Mouse (Mus musculus) kidney, postnatal 14 days (tissue): ENCODE data around the gene Mthfd1l.

Experiments
- DNase-seq: peaks from one replicate; pipeline ENCODE4 v3.0.0; 2022; ENCODE audit warnings: mixed read lengths

The Mthfd1l gene

DNA sequence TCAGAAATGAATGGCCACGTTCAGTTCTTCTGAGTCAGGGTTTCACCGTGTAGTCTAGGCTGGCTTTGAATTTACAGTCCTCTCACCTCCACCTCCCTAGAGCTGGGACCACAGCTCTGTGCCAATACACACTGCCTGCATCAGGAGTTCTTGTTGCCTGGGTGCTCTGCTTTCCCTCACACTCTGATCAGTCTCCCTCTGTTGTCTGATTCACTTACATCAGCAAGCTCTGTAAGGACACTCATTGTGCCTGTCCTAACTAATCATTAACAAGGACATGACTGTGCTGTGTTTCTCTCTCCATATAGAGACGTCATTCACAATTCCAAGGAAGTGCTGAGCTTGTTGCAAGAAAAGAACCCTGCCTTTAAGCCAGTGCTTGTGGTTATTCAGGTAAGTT is 5.4 kb downstream of the Mthfd1l start:
- peak; percentile 28 for DNase-seq

DNA sequence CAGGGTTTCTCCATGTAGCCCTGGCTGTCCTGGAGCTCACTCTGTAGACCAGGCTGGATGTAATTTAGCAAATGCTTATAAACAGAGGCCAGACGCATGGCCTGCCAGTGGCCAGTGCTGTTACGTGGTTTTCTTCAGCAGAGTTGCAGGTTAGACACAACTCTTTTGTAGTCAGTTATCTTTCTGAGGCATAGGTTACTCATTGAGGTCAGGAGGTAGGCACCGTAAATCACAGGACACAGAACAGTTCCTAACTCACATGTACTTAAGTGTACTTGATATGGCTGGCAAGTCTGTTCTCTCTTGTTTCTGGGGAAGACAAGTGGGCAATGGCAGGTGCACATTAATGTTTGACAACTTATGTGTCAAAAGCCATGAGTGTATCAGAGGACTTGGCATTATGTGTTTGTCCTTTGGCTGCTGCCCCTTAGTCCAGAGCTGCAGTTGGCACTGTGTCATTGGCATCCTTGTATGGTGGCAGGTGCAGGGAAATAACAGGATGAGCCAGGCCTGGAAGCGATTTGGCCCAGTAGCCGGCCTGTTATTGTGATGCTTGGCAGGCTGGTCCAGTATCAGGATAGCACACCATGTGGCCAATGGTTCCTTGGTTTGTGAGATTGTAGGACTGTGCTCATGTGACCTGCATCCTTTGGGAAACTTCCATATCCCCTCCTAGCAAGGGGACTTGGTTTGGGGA is 6.0 kb downstream of the Mthfd1l start:
- no peak for DNase-seq

DNA sequence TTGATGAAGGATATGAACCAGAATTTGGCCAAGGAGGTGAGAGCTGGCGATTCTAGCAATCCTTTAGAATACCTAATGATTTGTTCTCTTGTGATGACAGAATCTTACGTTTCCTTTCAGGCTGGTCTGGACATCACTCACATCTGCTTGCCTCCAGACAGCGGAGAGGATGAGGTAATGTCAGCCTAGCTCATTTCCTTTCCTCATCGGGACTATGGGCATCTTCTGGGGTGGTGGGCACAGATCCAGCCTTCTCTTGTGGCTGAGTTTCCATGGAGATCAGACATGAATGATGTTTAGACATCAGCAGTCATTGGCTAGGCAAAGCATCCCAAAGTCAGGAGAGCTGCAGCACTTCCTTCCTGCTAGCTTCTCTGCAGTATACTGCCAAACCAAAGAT is 7.3 kb downstream of the Mthfd1l start:
- no peak for DNase-seq

DNA sequence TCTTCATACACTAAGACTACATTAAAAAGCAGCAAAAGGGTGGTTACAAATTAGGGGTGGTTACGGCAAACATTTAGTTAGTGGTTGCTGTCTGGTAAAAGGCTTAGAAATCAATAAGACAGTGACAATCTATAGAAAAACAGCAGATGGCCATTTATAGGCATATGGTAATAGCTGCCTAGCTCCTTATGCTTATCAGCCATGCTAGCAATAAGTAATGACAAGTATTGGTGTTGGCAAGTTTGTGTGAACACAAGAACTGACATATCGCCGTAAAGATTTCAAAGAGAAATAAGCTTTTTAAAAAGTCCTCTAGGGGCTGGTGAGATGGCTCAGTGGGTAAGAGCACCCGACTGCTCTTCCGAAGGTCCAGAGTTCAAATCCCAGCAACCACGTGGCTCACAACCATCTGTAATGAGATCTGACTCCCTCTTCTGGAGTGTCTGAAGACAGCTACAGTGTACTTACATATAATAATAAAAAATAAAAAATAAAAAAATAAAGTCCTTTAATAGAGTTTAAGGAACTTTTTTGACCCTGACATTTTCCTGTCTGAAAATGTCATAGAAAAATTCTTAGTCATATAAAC is 17.5 kb downstream of the Mthfd1l start:
- DNase-seq = no peak

DNA sequence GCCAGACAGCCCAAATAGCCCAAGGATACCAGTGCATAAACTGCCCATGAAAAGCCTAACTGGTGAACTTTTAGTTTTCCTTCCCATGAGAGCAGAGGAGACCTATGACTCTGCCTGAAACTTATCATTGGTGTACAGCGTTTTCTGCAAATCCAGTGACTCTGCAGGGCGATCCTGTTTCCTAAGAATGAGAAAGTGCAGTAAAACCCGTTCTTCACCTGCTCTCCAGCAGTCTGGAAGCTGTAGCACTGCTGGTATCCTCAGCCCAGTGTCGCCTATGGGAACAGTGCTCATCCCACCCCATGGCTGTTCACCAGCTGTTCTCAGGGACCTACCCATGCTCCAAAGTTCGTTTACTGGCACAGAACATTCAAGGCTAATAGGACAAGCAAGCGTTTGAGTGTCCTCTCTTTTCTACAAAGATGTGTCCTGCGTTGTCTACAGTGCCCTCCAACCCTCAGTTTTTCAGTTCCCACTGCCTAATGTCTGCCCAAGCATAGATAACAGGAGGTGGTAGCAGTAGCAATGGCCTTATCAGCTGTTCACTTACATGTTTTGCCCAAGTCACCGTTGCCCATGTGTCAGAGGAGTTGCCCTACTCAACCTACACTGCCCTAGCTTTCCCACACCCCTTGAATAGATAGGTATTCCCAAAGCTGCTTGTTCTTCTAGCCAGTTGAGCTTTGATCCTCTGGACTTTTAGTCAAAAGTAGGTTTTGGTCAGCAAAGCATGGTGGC is 20.6 kb downstream of the Mthfd1l start:
- no peak for DNase-seq

DNA sequence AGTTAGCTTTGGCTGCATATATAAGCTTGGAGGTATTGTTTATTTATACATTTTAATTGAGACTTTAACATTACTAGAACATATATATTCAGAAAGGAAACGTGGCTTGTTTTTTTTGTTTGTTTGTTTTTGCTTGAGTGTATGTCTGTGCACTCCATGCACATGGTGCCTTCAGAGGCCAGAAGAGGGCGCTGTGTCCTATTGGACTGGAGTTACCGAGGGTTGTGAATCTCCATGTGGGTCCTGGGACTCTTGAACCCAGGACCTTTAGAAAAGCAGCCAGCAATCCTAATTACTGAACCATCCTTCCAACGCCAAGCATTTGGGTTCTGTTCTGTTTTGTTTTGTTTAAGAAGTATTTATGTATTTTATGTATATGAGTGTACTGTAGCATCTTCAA is 22.4 kb downstream of the Mthfd1l start:
- no peak for DNase-seq

DNA sequence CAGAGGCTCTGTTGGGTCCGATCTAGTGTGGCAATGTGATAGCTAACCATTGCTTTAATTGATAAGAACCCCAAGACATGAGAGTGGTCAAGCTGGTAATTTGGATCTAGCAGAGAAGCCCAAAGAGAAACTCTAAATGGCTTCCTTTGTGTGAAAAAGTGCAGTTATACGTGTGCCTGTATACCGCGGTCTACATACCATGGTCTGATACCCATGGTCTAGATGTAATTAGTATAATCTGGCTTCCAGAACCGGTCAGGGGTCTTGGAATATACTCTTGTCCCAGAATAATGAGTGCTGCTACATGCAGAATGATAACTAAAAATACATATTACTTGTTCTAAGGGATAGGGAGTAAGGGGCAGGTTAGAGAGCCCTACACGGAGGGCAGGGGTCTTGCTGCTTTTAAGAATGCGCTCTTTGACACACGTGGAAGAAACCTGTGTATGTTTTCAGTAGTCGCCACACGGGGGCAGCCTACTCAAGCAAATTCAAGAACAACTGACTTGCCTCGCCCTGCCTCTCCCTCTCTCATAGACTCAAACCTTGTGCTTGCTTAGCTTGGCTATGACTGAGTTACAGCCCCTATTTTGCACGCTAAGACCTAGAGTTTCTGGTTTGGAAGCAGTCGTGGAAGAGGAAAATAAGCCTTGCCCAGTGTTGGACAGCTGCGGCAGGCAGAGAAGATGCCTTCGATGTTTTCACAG is 23.4 kb downstream of the Mthfd1l start:
- DNase-seq = peak; percentile 78

DNA sequence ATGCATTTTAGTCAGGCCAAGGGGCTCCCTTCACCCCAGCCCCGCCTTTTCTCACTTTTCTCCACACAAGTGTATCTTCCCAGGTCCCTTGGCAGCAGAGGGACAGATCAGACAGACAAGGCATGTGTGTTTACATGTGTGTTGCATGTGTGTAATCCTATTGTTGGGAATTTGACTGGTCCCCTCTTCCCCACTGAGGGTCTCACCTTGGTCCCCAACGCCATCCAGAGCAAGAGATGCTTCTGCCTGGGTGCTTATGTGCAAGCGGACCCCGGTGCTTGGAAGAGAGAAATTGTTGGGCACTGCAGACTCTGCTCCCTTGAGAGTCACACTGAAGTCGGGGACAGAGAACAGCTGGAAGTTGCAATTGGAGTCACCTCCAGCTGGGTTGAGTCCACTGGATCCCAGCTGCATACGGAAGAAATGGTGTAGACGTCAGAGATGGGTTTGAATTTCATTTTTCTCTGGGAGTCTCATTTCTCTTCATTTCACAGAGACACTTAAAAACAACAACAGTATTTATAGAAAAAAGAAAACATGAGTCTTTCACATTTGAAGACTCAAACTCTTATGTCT is 25.0 kb downstream of the Mthfd1l start:
- no peak for DNase-seq

DNA sequence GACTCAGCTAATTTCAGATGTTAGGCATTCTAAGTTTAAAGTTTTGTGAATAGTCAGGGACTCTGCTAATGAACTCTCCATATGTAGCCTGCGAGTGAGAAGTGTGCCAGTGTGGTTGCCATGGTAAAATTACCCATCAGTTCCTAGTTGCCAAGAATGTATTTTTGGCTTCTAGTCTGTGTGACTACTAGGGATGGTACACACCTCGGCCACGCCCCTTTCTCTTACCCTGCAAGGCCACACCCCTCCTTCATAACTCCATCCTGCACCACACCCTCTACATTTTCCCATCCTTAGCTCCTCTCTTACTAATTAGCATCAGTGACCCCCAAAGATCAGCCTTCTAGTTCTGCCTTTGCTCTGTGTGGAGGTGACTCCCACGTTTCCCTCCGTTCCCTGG is 29.8 kb downstream of the Mthfd1l start:
- no peak for DNase-seq

DNA sequence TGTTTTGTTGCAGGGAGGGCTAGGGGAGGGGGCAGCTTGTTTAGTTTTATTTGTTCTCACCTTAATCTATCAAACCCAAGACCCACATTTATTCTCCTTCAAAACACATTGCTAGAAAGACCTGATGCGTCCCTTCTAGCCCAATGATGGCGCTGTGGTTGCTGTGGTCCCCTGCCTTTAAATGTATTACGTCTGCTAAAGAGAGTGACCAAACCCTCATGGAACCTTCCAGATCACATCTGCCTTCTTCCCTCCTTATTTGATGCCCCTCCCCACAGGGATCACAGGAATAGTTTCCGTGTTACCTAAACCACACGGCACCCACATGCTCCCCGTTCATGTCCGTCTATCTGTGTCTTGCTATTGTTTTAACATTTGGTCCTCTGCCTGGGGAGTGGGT is 32.3 kb downstream of the Mthfd1l start:
- DNase-seq = no peak

DNA sequence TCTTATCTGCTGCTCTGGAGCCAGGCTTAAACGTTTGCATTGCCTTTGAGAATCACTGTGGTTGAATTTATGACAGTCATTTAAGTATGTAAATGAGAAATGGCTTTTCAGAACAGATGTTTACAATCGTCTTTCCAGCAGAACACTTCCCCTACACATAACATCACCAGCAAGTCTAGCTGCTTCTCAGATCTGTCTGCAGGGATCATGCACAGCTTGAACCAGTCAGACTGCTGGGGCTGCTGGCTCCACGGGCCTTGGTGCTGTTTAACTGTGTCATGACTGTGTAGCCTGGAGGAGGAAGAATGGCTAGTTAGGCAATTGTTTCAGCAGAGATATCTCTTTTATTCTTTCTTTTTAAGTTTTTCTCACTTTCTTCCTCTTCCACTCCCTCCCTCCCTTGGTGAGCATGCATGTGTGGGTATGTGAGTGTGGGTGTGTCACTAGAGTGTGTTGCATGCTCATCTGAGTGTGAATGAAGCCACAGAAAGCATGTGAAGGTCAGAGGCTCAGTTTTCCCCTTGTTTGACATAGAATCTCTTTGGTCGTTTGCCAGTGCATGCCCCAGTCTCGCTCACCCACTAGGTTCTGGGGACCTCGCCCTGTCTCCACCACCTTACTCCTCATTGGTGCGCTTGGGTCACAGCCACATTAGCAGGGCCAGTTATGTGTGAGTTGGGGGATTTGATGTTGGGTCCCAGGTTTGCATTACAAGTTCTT is 33.5 kb downstream of the Mthfd1l start:
- peak; percentile 47 for DNase-seq

DNA sequence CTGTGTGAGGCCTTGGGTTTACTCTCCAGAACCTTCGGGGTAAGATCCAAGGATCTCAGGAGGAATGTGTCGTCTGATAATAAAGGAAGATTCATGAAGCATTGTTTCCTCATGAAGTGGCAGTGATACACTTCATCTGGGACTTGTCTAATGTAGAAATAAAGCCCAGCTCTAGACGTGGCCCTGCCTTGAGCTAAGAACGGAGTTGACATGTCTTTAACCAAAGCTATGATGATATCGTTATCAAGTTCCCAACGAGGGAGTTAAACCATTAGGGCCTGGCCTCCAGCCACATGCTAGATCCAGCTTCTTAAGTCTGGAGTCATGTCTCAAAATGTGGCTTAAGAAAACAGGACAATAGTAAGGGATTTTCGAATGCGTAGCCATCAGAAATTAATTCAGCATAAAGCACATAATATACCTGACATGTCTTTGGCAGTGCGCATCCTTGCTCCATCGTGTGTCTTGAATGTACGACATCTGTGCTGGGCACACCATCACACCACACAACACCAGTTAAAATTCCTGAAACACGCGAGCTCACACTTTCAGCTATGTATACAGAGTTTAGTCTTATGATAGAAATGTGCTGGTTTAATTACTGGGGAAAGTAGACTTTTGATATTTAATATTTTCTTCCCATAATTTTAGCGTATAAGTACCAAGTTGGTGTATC is 49.8 kb downstream of the Mthfd1l start:
- no peak for DNase-seq

DNA sequence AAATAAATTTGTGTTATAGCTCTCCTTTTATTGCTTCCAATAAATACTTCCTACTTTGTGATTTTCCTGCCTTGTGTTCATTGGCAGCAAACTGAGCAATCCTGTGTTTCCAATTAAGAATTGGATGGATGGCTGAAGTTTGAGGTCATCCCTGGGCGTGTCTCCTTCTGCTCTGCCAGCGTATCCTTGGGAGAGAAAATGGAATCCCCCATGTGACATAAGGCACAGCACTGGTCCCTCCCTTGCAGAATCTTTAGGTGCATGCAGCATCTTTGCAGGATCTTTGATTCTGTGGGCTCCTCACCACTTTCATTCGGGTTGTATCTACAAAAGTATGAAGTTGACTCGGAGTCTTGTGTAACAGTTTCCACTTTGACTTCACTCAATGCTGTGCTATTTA is 53.7 kb downstream of the Mthfd1l start:
- DNase-seq = no peak

DNA sequence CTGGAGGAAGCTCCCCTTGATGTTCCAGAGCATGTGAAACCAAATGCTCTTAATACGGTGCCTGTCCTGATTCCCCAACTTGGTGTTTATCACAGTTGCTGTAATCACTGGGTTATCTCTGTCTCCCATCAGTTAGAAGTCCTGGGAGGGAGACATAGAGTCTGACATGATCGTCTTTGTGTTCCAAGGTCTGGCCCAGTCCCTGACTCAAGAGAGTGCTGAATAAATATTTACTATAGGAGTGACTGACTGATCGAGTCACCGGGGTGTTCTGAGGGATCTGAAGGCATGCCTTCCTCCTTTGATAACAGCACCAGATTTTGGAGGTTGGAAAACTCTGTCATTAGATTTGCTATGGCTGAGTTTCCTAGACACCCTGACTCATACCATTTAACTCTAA is 54.5 kb downstream of the Mthfd1l start:
- no peak for DNase-seq

DNA sequence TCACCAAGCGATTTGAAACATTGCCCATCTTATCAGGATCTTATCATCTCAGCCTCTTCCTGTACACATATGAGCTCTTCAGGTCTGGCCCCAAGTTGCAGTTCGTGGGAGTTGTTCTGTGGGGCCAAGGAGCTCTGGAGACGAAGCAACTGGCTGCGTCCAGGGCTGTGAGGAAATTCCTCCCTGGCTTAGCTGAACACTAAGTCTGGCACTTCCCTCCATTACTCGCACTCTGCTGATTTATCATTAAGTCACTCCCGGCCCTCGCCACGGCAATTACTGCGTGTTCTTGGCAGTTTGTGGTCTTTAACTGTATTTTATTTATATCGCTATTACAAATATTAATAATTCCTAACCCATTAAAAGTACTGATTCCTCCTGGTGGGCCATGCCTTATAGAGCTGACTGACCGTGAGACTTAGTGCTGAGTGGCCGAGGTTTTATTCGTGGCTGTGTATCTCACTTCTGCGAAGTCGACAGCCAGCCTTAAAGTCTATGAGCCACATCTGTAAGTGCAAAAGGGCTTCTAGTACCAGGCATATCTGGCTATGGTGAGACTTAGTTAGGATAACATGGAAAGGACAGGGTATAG is 56.0 kb downstream of the Mthfd1l start:
- DNase-seq = no peak

DNA sequence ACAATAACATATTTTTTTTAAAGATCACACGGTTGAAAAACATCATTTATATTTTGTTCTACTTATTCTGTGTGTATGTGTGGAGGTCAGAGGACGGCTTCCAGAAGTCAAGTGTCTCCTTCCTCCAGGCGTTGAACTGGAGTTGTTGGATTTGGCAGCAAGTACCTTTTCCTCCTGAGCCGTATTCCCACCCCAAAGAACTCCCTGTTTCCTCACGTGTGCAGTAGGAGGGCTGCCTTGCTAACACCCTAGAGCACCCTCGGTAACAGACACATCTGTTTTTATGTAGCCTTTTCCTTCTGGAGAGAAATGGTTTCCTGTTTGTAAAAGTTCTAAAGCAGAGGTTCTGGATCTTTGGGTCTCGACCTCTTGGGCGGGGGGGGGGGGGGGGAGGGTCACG is 60.8 kb downstream of the Mthfd1l start:
- no peak for DNase-seq

DNA sequence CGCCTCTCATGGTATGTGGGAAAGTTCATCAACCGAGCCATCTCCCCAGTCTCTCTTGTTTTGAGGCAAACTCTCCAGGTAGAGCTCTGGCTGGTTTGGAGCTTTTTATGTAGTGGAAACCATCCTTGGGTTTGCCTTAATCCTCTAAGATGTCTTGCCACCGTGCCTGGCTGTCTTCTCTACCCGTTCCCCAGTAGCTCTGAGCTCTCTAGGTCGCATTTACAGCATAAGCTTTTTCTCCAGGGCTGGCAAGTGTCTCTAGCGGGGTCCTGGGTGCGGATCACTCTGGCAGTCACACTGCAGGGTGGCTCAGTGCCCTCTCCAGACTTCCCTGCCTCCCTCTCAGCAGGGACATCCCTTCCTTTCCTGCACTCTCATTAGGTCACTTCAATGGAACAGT is 63.6 kb downstream of the Mthfd1l start:
- no peak for DNase-seq

DNA sequence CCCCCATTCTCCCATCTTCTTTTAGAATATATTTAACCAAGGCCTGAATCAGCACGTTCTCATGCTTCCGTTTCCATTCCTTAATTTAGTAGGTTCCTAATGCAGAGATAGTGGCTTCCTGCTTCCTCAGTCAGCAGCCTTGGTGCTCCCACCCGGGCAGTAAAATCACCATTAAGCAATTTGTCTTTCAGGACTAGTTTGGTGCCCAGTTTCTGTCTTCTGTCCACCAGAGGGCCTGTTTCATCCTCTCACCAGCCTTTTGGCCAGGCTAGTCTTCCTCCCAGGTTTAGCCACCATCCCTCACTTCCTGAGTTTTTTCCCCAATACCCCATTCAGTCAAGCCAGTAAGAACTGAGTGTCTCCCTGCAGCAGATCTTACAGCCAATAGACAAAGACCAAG is 64.1 kb downstream of the Mthfd1l start:
- DNase-seq = peak; percentile 48

DNA sequence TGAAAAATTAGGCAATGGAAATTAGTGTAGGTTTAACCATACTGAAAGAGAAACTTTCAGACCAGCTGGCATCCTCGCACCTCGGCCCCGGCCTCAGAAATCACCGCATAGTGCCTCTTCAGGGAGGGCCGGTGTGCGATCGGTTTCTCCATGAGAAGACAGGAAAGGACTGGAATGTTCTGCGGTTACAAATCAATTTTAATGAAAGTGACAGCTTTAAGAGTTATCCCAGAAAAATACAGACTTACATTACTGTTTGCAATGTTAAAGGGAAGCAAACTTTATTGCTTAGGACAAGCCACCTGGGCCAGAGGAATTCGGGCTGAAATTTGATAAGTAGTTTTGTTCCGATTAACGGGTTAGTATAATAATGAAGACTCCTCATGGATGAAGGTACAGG is 65.7 kb downstream of the Mthfd1l start:
- no peak for DNase-seq

DNA sequence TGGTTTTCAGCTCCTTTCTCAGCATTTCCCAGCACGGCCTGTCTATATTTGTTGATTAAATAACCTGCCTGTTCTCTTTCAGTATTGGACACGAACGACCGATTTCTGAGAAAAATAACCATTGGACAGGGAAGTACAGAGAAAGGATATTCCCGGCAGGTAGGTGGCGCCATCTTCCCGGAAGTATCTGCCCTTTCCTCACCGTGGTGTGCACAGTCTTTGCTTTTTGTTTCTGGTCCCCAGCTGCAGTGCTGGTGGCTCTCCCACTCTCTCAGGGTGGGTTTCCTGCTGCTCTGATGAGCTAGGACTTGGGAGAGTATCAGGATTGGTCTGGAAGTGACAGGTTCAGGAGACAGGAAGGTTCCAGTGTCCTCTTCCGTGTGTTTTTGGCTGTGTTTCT is 68.8 kb downstream of the Mthfd1l start:
- peak; percentile 53 for DNase-seq

DNA sequence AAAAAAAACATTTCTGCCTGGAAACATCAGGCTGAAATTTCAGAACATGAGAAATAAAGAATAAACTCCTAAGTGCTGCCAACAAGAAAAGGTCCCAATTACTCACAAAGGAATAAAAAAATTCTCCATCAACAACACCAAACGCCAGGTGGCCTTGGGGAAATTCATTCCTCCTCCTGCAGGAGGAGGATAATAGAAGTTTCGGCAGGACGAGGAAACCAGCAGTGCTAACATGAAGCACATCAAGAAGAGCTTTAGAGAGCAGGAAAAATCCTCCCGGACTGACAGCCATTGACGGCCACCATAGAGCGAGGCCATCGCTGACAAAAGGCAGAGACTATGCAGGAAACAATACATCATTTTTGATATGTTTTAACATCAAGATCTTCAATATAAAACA is 71.5 kb downstream of the Mthfd1l start:
- DNase-seq = no peak

DNA sequence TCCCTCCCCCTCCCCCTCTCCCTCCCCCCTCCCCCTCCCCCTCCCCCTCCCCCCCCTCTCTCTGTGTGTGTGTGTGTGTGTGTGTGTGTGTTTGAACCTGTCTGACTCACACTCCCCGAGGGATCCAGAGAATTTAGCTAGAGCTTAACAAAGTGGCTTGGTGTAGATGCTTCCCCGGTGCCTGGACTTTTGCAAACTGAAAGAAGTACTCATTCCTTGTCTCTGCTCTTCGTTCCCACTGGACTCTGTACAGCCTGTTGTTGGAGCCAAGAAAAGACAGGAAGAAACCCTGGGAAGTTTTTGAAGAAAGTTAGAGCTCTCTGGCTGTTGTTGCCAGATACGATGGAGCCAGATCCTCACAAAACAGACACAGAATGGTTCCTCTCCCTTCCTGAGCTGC is 73.6 kb downstream of the Mthfd1l start:
- DNase-seq = peak; percentile 38
